Mouse (Mus musculus) forebrain, embryonic 15.5 days (tissue): ENCODE data around the gene Rfng. TPM values are rescaled to one million over a fixed set of nuclear protein-coding genes. Genes with fewer than 3 reads are reported as not detected.

Experiments
- polyA plus RNA-seq: library from polyadenylated mRNA; unstranded; fragments of >200 nt; fragmentation: Nextera tagmentation; extraction: Ambion mirVana; gene quantifications from 2 replicates; pipeline ENCODE4 v1.2.1, GENCODE M21; 2015

The Rfng gene
- polyA plus RNA-seq, 1 experiment from 2014 or later: 88.5 TPM

Other genes starting within 250 kb of the Rfng start
- 242 and 245 TPM in 2 replicates for gene Mcrip1, start 234.5 kb downstream of the Rfng start, polyA plus RNA-seq
- gene Ppp1r27, start 233.1 kb downstream of the Rfng start, polyA plus RNA-seq: 0.23 TPM in 1 of 2 replicates, not detected in the other
- 234 and 239 TPM in 2 replicates for gene P4hb, start 211.0 kb downstream of the Rfng start, polyA plus RNA-seq
- gene Arhgdia, start 202.6 kb downstream of the Rfng start, polyA plus RNA-seq: 464 TPM in 2 replicates
- 372 and 388 TPM in 2 replicates for gene Alyref, start 185.8 kb downstream of the Rfng start, polyA plus RNA-seq
- 199 and 205 TPM in 2 replicates for gene Anapc11, start 185.8 kb downstream of the Rfng start, polyA plus RNA-seq
- 0.51 and 0.65 TPM in 2 replicates for gene Npb, start 175.7 kb downstream of the Rfng start, polyA plus RNA-seq
- gene Pcyt2, start 166.3 kb downstream of the Rfng start, polyA plus RNA-seq: 167 and 174 TPM in 2 replicates
- gene Sirt7, start 159.0 kb downstream of the Rfng start, polyA plus RNA-seq: 51.4 and 53.1 TPM in 2 replicates
- gene Mafg, start 150.6 kb downstream of the Rfng start, polyA plus RNA-seq: 42.1 and 44.1 TPM in 2 replicates
- 30.9 and 35.3 TPM in 2 replicates for gene Pycr1, start 140.4 kb downstream of the Rfng start, polyA plus RNA-seq
- gene Myadml2, start 136.0 kb downstream of the Rfng start, polyA plus RNA-seq: 0.47 TPM in 1 of 2 replicates, not detected in the other
- gene Notum, start 123.0 kb downstream of the Rfng start, polyA plus RNA-seq: 0.46 and 1.1 TPM in 2 replicates
- 144 and 154 TPM in 2 replicates for gene Aspscr1, start 111.2 kb downstream of the Rfng start, polyA plus RNA-seq
- gene Cenpx, start 70.5 kb downstream of the Rfng start, polyA plus RNA-seq: 97.9 and 103 TPM in 2 replicates
- 94.1 and 94.8 TPM in 2 replicates for gene Lrrc45, start 70.3 kb downstream of the Rfng start, polyA plus RNA-seq
- gene Rac3, start 62.7 kb downstream of the Rfng start, polyA plus RNA-seq: 245 and 251 TPM in 2 replicates
- 9.0 and 9.3 TPM in 2 replicates for gene Dcxr, start 56.9 kb downstream of the Rfng start, polyA plus RNA-seq
- gene Cbr2, start 52.1 kb downstream of the Rfng start, polyA plus RNA-seq: 0.64 and 0.69 TPM in 2 replicates
- gene Hmga1b, start 21.4 kb downstream of the Rfng start, polyA plus RNA-seq: 1.8 and 2.4 TPM in 2 replicates
- 276 and 287 TPM in 2 replicates for gene Gps1, start 65 bp upstream of the Rfng start, polyA plus RNA-seq
- gene Dus1l, start 12.2 kb upstream of the Rfng start, polyA plus RNA-seq: 50.0 and 50.1 TPM in 2 replicates
- 78.3 and 80.6 TPM in 2 replicates for gene Fasn, start 40.3 kb upstream of the Rfng start, polyA plus RNA-seq
- gene Ccdc57, start 148.7 kb upstream of the Rfng start, polyA plus RNA-seq: 6.7 and 7.0 TPM in 2 replicates
- gene Slc16a3, start 164.3 kb upstream of the Rfng start, polyA plus RNA-seq: 9.1 and 9.6 TPM in 2 replicates
- 145 and 157 TPM in 2 replicates for gene Csnk1d, start 207.1 kb upstream of the Rfng start, polyA plus RNA-seq